Mouse (Mus musculus) kidney, embryonic 15.5 days (tissue): ENCODE measurements around the gene Hnrnph3. TPM values are rescaled to one million over a fixed set of nuclear protein-coding genes. Genes with fewer than 3 reads are reported as not detected.

ENCODE experiments used
- ATAC-seq: fragments of 200-750 bp; cut with Nextera tagmentation; replicated peaks from 2 replicates; pipeline ENCODE4 v1.8.0; 2017; ENCODE audit warnings: moderate TSS enrichment; ENCODE audit not compliant: low FRiP score
- H3K27ac ChIP-seq: fragments of 300-500 bp; sonication (generic); 2 replicates; pipeline ENCODE4 v1.5.1; 2015; ENCODE audit warnings: mild to moderate bottlenecking, inconsistent platforms
- H3K27me3 ChIP-seq: fragments of 300-500 bp; sonication (generic); 2 replicates; pipeline ENCODE4 v1.6.1; 2015; ENCODE audit warnings: inconsistent platforms
- H3K36me3 ChIP-seq: fragments of 300-500 bp; sonication (generic); 2 replicates; pipeline ENCODE4 v1.6.1; 2015; ENCODE audit warnings: inconsistent platforms
- H3K4me1 ChIP-seq: fragments of 300-500 bp; sonication (generic); 2 replicates; pipeline ENCODE4 v1.6.1; 2015; ENCODE audit warnings: inconsistent platforms
- H3K4me2 ChIP-seq: fragments of 300-500 bp; sonication (generic); 2 replicates; pipeline ENCODE4 v1.6.1; 2015; ENCODE audit warnings: moderate library complexity, mild to moderate bottlenecking, inconsistent platforms
- H3K4me3 ChIP-seq: fragments of 300-500 bp; sonication (generic); replicated peaks from 2 replicates; pipeline ENCODE4 v1.5.1; 2015; ENCODE audit warnings: mild to moderate bottlenecking, inconsistent platforms
- H3K9ac ChIP-seq: fragments of 300-500 bp; sonication (generic); 2 replicates; pipeline ENCODE4 v1.6.1; 2015; ENCODE audit warnings: mild to moderate bottlenecking, inconsistent platforms
- H3K9me3 ChIP-seq: fragments of 300-500 bp; sonication (generic); replicated peaks from 2 replicates; pipeline ENCODE4 v1.6.1; 2016; ENCODE audit warnings: inconsistent platforms
- WGBS: fragments of 180-500 bp; shearing (Covaris S2); methylation state at CpG from one replicate; pipeline ENCODE4 v1.1.7; 2015; ENCODE audit warnings: mixed read lengths; 5-methylcytosine and 5-hydroxymethylcytosine counted together
- polyA plus RNA-seq: library from polyadenylated mRNA; unstranded; fragments of >200 nt; fragmentation: Nextera tagmentation; extraction: Ambion mirVana; gene quantifications from 2 replicates; pipeline ENCODE4 v1.2.1, GENCODE M21; 2015

Hnrnph3 gene
- polyA plus RNA-seq, 1 experiment from 2014 or later = 125 TPM

- Histone ChIP-seq H3K27me3 (no peaks in the 10 kb centered on the region), H3K4me2 (no peak overlapping the region), H3K27ac (no peak overlapping the region), H3K4me1 (no peaks in the 10 kb centered on the region), H3K9ac (no peak overlapping the region), H3K4me3 (no peak overlapping the region), H3K36me3 (peaks cover 66% of the 10 kb centered on the region), H3K9me3 (no peaks in the 10 kb centered on the region)
- ATAC-seq = peak; percentile 68
- 63% methylated on average over 16 of the region's 16 CpGs for WGBS
Measured at GRCm38 (mm10) chr10:62971821-62972220, 52.2 kb downstream of the Hnrnph3 start.

GRCm38 (mm10) chr10:62966291-62966690 lies 57.7 kb downstream of the Hnrnph3 start:
- Histone ChIP-seq H3K9me3 (no peaks in the 10 kb centered on the region), H3K36me3 (peaks cover 89% of the 10 kb centered on the region), H3K27ac (peak overlapping the region; percentile 33; the same call in 1 of the 2 replicates), H3K9ac (no peak overlapping the region), H3K4me2 (no peak overlapping the region), H3K4me1 (no peaks in the 10 kb centered on the region), H3K4me3 (no peak overlapping the region), H3K27me3 (no peaks in the 10 kb centered on the region)
- ATAC-seq = no peak
- 80% methylated on average over 15 of the region's 15 CpGs for WGBS

- H3K4me1 ChIP-seq = no peaks in the 10 kb centered on the region
- H3K9me3 ChIP-seq = no peaks in the 10 kb centered on the region
- 0 out of 2 replicates have a peak overlapping the region, but pooled peaks have one; percentile 16 for H3K27ac ChIP-seq
- no peaks in the 10 kb centered on the region for H3K27me3 ChIP-seq
- ATAC-seq = no peak
- no peak overlapping the region for H3K4me2 ChIP-seq
- no peak overlapping the region for H3K4me3 ChIP-seq
- H3K36me3 ChIP-seq = peaks cover 91% of the 10 kb centered on the region
- no peak overlapping the region for H3K9ac ChIP-seq
- 86% methylated on average over 11 of the region's 11 CpGs for WGBS
Measured at GRCm38 (mm10) chr10:62965796-62966195, 58.2 kb downstream of the Hnrnph3 start.

Other genes with a start within 250 kb of the Hnrnph3 start
- gene Ccar1, start 231.9 kb downstream of the Hnrnph3 start, polyA plus RNA-seq = 144 and 153 TPM in 2 replicates
- 28.5 and 32.9 TPM in 2 replicates for gene Tet1, start 115.2 kb downstream of the Hnrnph3 start, polyA plus RNA-seq
- 15.0 and 15.8 TPM in 2 replicates for gene Slc25a16, start 103.6 kb downstream of the Hnrnph3 start, polyA plus RNA-seq
- gene Dna2, start 77.2 kb downstream of the Hnrnph3 start, polyA plus RNA-seq = 20.8 and 22.2 TPM in 2 replicates
- 25.8 and 26.6 TPM in 2 replicates for gene Rufy2, start 44.0 kb downstream of the Hnrnph3 start, polyA plus RNA-seq
- 4.0 and 4.4 TPM in 2 replicates for gene Pbld2, start 98 bp upstream of the Hnrnph3 start, polyA plus RNA-seq
- gene Pbld1, start 35.9 kb upstream of the Hnrnph3 start, polyA plus RNA-seq = 6.8 and 6.9 TPM in 2 replicates
- gene Atoh7, start 75.4 kb upstream of the Hnrnph3 start, polyA plus RNA-seq = 0.10 TPM in 1 of 2 replicates, not detected in the other
- gene Mypn, start 179.7 kb upstream of the Hnrnph3 start, polyA plus RNA-seq = 0.26 and 0.62 TPM in 2 replicates
- 38.4 and 40.2 TPM in 2 replicates for gene Herc4, start 219.6 kb upstream of the Hnrnph3 start, polyA plus RNA-seq